Mouse (Mus musculus): ENCODE results near the gene Cfap73.

DNA sequence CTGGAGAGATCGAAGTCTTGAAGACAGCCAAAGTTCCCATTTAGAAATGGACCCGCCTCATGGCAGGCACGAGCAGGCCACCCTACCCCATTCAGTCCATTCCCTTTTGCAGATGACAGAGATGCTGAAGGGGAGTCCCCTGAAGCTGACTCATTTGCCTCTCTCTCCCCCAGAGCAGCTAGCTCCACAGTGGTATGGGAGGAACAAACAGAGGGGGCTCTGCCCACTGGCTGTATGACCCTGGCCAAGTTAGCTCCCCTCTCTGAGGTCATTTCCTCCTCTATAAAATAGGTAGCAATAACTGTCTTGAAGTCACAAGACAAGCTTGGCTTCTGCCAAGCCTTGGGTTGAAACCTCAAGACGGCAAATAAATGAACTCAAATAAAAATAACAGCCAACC, 50.5 kb downstream of the Cfap73 start:
- TF ChIP-seq CTCF (IDR thresholded peaks at IDR 0.05; ENCODE audit: borderline replicate concordance, control insufficient read depth, extremely low read depth, insufficient read depth, low read length, poor library complexity) (no peak), POLR2A (IDR thresholded peaks at IDR 0.05; ENCODE audit: control insufficient read depth, extremely low read depth, insufficient read depth, low read length, poor library complexity) (no peak)
